ENCODE assay signal across 23 mouse cellular contexts in genomic region chr9:104865830-104866229, GRCm38 (mm10).
DNase-seq lines count a peak whose midpoint lies in the region; ATAC-seq and TF ChIP-seq lines count a peak whose summit lies in the region.
"Had no signal": no experiment of that assay in that cellular context is flagged by ENCODE, and none has a peak within 500 bp of the region (broad histone marks: within the 10 kb centered on the region; RNA-seq: fewer than 3 reads in every experiment).

No protein-coding gene starts in this region.

- H3K9me3 ChIP-seq in kidney, postnatal 0 days (replicated peaks; ENCODE audit: low read length) = no peaks in the 10 kb centered on the region
- H3K9me3 ChIP-seq in limb, embryonic 11.5 days (ENCODE audit: control insufficient read depth, low read length) = no peaks in the 10 kb centered on the region
- H3K9me3 ChIP-seq: embryonic facial prominence, embryonic 13.5 days; embryonic facial prominence, embryonic 15.5 days; forebrain, embryonic 10.5 days; forebrain, embryonic 12.5 days had no signal

- no peaks in the 10 kb centered on the region for H3K4me1 ChIP-seq in kidney, postnatal 0 days (replicated peaks; ENCODE audit: insufficient read depth, low read length)
- H3K4me1 ChIP-seq in limb, embryonic 11.5 days (ENCODE audit: control insufficient read depth, insufficient read depth, low read length) = no peaks in the 10 kb centered on the region
- H3K4me1 ChIP-seq: embryonic facial prominence, embryonic 13.5 days; embryonic facial prominence, embryonic 15.5 days; forebrain, embryonic 10.5 days; forebrain, embryonic 12.5 days had no signal

- 22% methylated on average over 1 of the region's 1 CpGs for WGBS in kidney, postnatal 0 days
- 82% methylated on average over 1 of the region's 1 CpGs for WGBS in limb, embryonic 11.5 days

- peak; percentile 21 for DNase-seq in kidney, postnatal 0 days (ENCODE audit: low spot score)
- DNase-seq in kidney, adult 18-20 months = no peak
- DNase-seq in Patski (ENCODE audit: low read depth, low spot score) = peak; percentile 15
- DNase-seq in limb, embryonic 11.5 days (ENCODE audit: low spot score) = peak; percentile 4
- DNase-seq in right cerebral cortex, adult 18-20 months = no peak
- no peak for DNase-seq in adrenal gland, postnatal 14 days
- no peak for DNase-seq in gastrocnemius, postnatal 10 days
- DNase-seq: adrenal gland, adult 2 months; adrenal gland, postnatal 10 days; adrenal gland, postnatal 36 days; cerebellum, adult 18-20 months; cerebellum, adult 8-10 months; cerebellum, adult 9-11 months; cerebellum, postnatal 14 days; cerebellum, postnatal 36 days; embryo, embryonic 11 days; forebrain, postnatal 0 days had no signal

- in situ Hi-C loops in Patski (cut with MboI; ENCODE audit: low pct_unique_long_range_greater_than_20kb) = no loop called here

- H3K9ac ChIP-seq in kidney, postnatal 0 days (ENCODE audit: low read depth, low read length) = no peak overlapping the region
- no peak overlapping the region for H3K9ac ChIP-seq in limb, embryonic 11.5 days (ENCODE audit: low read length)
- H3K9ac ChIP-seq: embryonic facial prominence, embryonic 13.5 days; embryonic facial prominence, embryonic 15.5 days; forebrain, embryonic 12.5 days; forebrain, postnatal 0 days had no signal

- no peak; the same call in 1 of the 2 replicates for ATAC-seq in kidney, postnatal 0 days (replicated peaks; ENCODE audit: low FRiP score, low read depth)
- peak; percentile 91 for ATAC-seq in Patski
- no peak for ATAC-seq in limb, embryonic 11.5 days (ENCODE audit: insufficient number of reproducible peaks, low FRiP score, low TSS enrichment, low read depth)
- ATAC-seq: forebrain, embryonic 14.5 days; forebrain, postnatal 0 days had no signal

- CTCF ChIA-PET in Patski (lab: Charles Lee) = no interaction called here

- no peak overlapping the region for H3K4me2 ChIP-seq in kidney, postnatal 0 days (ENCODE audit: low read length)
- no peak overlapping the region for H3K4me2 ChIP-seq in limb, embryonic 11.5 days (ENCODE audit: low read depth, severe bottlenecking)
- H3K4me2 ChIP-seq: embryonic facial prominence, embryonic 13.5 days; embryonic facial prominence, embryonic 15.5 days; forebrain, embryonic 12.5 days had no signal

- POLR2A ChIA-PET in Patski (lab: Charles Lee) = no interaction called here

- H3K4me3 ChIP-seq in kidney, postnatal 0 days (replicated peaks; ENCODE audit: low read depth, low read length) = no peak overlapping the region
- H3K4me3 ChIP-seq in limb, embryonic 11.5 days (ENCODE audit: low read depth, low read length) = no peak overlapping the region
- H3K4me3 ChIP-seq: embryonic facial prominence, embryonic 13.5 days; embryonic facial prominence, embryonic 15.5 days; erythroblast, embryonic 14.5 days; forebrain, embryonic 10.5 days; forebrain, embryonic 12.5 days had no signal

- no peak overlapping the region for H3K27ac ChIP-seq in kidney, postnatal 0 days
- no peak overlapping the region for H3K27ac ChIP-seq in limb, embryonic 11.5 days (replicated peaks; ENCODE audit: low read depth, low read length)
- H3K27ac ChIP-seq: embryonic facial prominence, embryonic 13.5 days; embryonic facial prominence, embryonic 15.5 days; forebrain, embryonic 10.5 days; forebrain, embryonic 12.5 days had no signal

- no peak for TF ChIP-seq CTCF in kidney, postnatal 0 days (IDR thresholded peaks at IDR 0.05; ENCODE audit: low read depth)
- no peak for TF ChIP-seq CTCF in Patski (IDR thresholded peaks at IDR 0.05)

- no peaks in the 10 kb centered on the region for H3K27me3 ChIP-seq in kidney, postnatal 0 days (ENCODE audit: insufficient read depth, low read length)
- H3K27me3 ChIP-seq in Patski = no peaks in the 10 kb centered on the region
- H3K27me3 ChIP-seq in limb, embryonic 11.5 days (ENCODE audit: control insufficient read depth, insufficient read depth, low read length) = no peaks in the 10 kb centered on the region
- H3K27me3 ChIP-seq: embryonic facial prominence, embryonic 13.5 days; embryonic facial prominence, embryonic 15.5 days; forebrain, embryonic 12.5 days had no signal

- no peaks in the 10 kb centered on the region for H3K36me3 ChIP-seq in kidney, postnatal 0 days (ENCODE audit: insufficient read depth, low read length)
- no peaks in the 10 kb centered on the region for H3K36me3 ChIP-seq in limb, embryonic 11.5 days (ENCODE audit: control insufficient read depth, insufficient read depth, low read length)
- H3K36me3 ChIP-seq: embryonic facial prominence, embryonic 13.5 days; embryonic facial prominence, embryonic 15.5 days; forebrain, embryonic 10.5 days; forebrain, embryonic 12.5 days had no signal

Comparison
In these comparisons a context has a peak if more than half of its experiments do, and no peak if none do; other contexts are left out.
1. DNase-seq: peak in kidney, postnatal 0 days (single experiment), Patski (single experiment) and limb, embryonic 11.5 days (single experiment); none in kidney, adult 18-20 months (single experiment), right cerebral cortex, adult 18-20 months (single experiment), adrenal gland, postnatal 14 days (single experiment) and gastrocnemius, postnatal 10 days (single experiment).